ENCODE assay signal across 8 mouse cellular contexts in genomic region chr15:81360345-81361021, GRCm38 (mm10). TPM values are rescaled to one million over a fixed set of nuclear protein-coding genes. Genes with fewer than 3 reads are reported as not detected.
A peak's percentile ranks its signal among the peaks of the same experiment; 100 is the strongest.
DNase-seq lines count a peak whose midpoint lies in the region; ATAC-seq and TF ChIP-seq lines count a peak whose summit lies in the region.

Slc25a17 (minus strand) TSS chr15:81360812.

- peak; percentile 79 for DNase-seq in Patski (ENCODE audit: low read depth, low spot score)
- DNase-seq in cerebellum, postnatal 14 days: peak; percentile 94 to 97
- DNase-seq in frontal cortex, postnatal 25 days (ENCODE audit: low spot score in 2 of 2): peak; percentile 73 to 83
- DNase-seq in hindbrain, embryonic 14.5 days (ENCODE audit: low spot score): peak; percentile 93
- DNase-seq in layer of hippocampus, postnatal 36 days: peak; percentile 91 to 92
- DNase-seq in lung, postnatal 36 days: peak; percentile 98
- peak; percentile 98 for DNase-seq in retina, postnatal 1 day
- DNase-seq in urinary bladder, adult 18-20 months (ENCODE audit: low spot score in 2 of 2): peak; percentile 80 to 94

- H3K4me3 ChIP-seq in hindbrain, embryonic 14.5 days (replicated peaks; ENCODE audit: low read length): peak within 1 kb of the TSS; percentile 61

- H3K27ac ChIP-seq in hindbrain, embryonic 14.5 days: peak within 1 kb of the TSS; percentile 76

- TF ChIP-seq CTCF in Patski (IDR thresholded peaks at IDR 0.05): no peak

- ATAC-seq in Patski: peak; percentile 87
- peak; percentile 99 for ATAC-seq in hindbrain, embryonic 14.5 days (ENCODE audit: low FRiP score)

- H3K9me3 ChIP-seq in hindbrain, embryonic 14.5 days (ENCODE audit: control insufficient read depth, low read length): no peaks in the 10 kb centered on the region

- under 1% methylated on average over 30 of the region's 30 CpGs for WGBS in hindbrain, embryonic 14.5 days

- H3K27me3 ChIP-seq in Patski: no peaks in the 10 kb centered on the region
- no peaks in the 10 kb centered on the region for H3K27me3 ChIP-seq in hindbrain, embryonic 14.5 days (ENCODE audit: control insufficient read depth, insufficient read depth, low read length)

- peak within 1 kb of the TSS; percentile 72 for H3K9ac ChIP-seq in hindbrain, embryonic 14.5 days

- in situ Hi-C loops in Patski (cut with MboI; ENCODE audit: low pct_unique_long_range_greater_than_20kb): no loop called here

- H3K4me2 ChIP-seq in hindbrain, embryonic 14.5 days (replicated peaks): peak within 1 kb of the TSS; percentile 92

- POLR2A ChIA-PET in Patski (lab: Charles Lee): interaction anchor here (0.5 to 1.0 kb wide), 2 partner anchors 11 to 161 kb away, joined by 3 to 4 read pairs; no protein-coding TSS in a partner anchor

- H3K4me1 ChIP-seq in hindbrain, embryonic 14.5 days (replicated peaks; ENCODE audit: control insufficient read depth, insufficient read depth, low read length): peaks cover 21% of the 10 kb centered on the region

- peaks cover 32% of the 10 kb centered on the region for H3K36me3 ChIP-seq in hindbrain, embryonic 14.5 days (replicated peaks; ENCODE audit: control insufficient read depth, insufficient read depth)

- CTCF ChIA-PET in Patski (lab: Charles Lee): no interaction called here

RNA-seq across cellular contexts. Expression of gene Slc25a17, which starts in this region (rescaled TPM):
- 113 TPM for polyA plus RNA-seq in Patski (2021)
- 130 and 140 TPM in 2 replicates for polyA plus RNA-seq in hindbrain, embryonic 14.5 days (2014; fragmentation: Nextera tagmentation; extraction: Ambion mirVana)
- total RNA-seq in layer of hippocampus, postnatal 36 days (2021): 10 to 100 TPM; 39.8 to 44.0 TPM

Comparison
In these comparisons a context has a peak if more than half of its experiments do, and no peak if none do; other contexts are left out.
1. Peak in every context shown above with its lines: DNase-seq, ATAC-seq, H3K4me3 ChIP-seq and H3K27ac ChIP-seq.